Mouse (Mus musculus) small intestine, adult 2 months (tissue): Measurements from ENCODE around the gene Erlin1. TPM values are rescaled to one million over a fixed set of nuclear protein-coding genes. Genes with fewer than 3 reads are reported as not detected.

Source experiments
- H3K27ac ChIP-seq: fragments of 200-500 bp; 2 replicates; pipeline ENCODE4 v1.5.1; 2012; ENCODE audit warnings: low read depth, low read length, control low read depth, inconsistent platforms; ENCODE audit not compliant: insufficient read depth
- H3K27me3 ChIP-seq: fragments of 200-500 bp; 2 replicates; pipeline ENCODE4 v1.6.1; 2012; ENCODE audit warnings: mild to moderate bottlenecking, moderate library complexity, low read length, inconsistent platforms; ENCODE audit not compliant: control insufficient read depth, insufficient read depth
- H3K36me3 ChIP-seq: fragments of 200-500 bp; 2 replicates; pipeline ENCODE4 v1.6.1; 2012; ENCODE audit warnings: mild to moderate bottlenecking, low read length, control low read depth, inconsistent platforms; ENCODE audit not compliant: control insufficient read depth, insufficient read depth
- H3K4me1 ChIP-seq: fragments of 200-500 bp; 2 replicates; pipeline ENCODE4 v1.6.1; 2012; ENCODE audit warnings: low read length, inconsistent platforms, mixed read lengths; ENCODE audit not compliant: control insufficient read depth, insufficient read depth, insufficient read length
- H3K4me3 ChIP-seq: fragments of 200-500 bp; 2 replicates; pipeline ENCODE4 v1.5.1; 2012; ENCODE audit warnings: low read depth, mild to moderate bottlenecking, control low read depth, inconsistent platforms, low read length, moderate library complexity
- CTCF ChIP-seq: fragments of 200-500 bp; IDR thresholded peaks from 2 replicates; pipeline ENCODE4 v1.5.1; 2012; ENCODE audit warnings: low read depth, mild to moderate bottlenecking, control low read depth, inconsistent platforms, low read length, moderate library complexity, mixed read lengths; ENCODE audit not compliant: insufficient replicate concordance, insufficient read length; ENCODE audit errors: extremely low read depth
- POLR2A ChIP-seq: fragments of 200-500 bp; IDR thresholded peaks from 2 replicates; pipeline ENCODE4 v1.6.1; 2012; ENCODE audit warnings: low read depth, mild to moderate bottlenecking, control low read depth, inconsistent platforms, low read length, moderate library complexity
- WGBS: fragments of 180-500 bp; shearing (Covaris S2); methylation state at CpG from one replicate; pipeline ENCODE4 v1.1.7; 2018; 5-methylcytosine and 5-hydroxymethylcytosine counted together
- polyA plus RNA-seq: library from polyadenylated mRNA; depleted of rRNA; stranded (reverse); fragments of >200 nt; gene quantifications from 2 replicates; pipeline ENCODE4 v1.2.3, GENCODE M21; 2012

Gene Erlin1
- polyA plus RNA-seq, 1 experiment = 10.9 TPM

DNA sequence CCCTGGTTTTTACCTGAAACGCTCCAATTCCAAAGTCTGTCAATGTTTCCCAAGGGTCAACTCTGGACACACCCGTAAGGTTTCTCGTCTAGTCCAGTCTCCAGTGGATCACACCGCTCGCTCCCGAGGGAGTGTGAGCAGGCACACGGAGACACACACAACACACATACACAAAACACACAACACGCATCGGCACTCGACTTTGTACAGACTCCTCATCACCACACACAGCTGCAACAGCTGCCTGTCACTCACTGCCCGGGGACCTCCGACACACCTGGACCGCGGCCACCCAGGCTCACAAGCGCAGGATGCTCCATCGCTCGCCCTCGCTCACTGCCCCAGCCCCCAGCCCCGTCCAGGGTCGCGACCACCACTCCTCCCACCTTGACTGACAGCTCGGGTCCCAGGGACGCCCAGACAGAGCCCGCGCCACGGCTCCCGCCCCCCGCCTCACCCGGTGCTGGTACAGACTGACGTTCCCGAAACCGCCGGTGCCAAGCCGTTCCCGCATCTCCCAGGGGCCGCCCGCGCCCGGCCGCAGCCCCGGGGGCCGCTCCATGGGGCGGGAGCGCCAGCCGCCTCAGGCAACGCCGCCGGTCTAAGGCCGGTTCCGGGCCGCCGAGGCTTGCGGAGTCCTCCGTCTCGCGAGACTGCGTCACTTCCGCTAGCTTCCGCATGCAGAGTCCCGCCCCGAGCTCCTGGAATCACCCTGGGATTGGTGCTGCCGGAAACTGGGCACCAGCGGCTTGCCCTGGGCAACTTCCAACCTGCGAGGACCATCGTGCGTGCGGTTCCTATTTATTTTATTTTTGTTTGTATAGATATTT is 37.5 kb upstream of the Erlin1 start, which contains the start of gene Chuk:
Chuk (minus strand) TSS at position 650 of the 830 bp plus-strand sequence.
- Histone ChIP-seq H3K36me3 (peaks cover 4% of the 10 kb centered on the region), H3K4me1 (peaks cover 12% of the 10 kb centered on the region; the same call in 1 of the 2 replicates), H3K4me3 (peak within 1 kb of the TSS; percentile 77), H3K27ac (peak within 1 kb of the TSS; percentile 23), H3K27me3 (no peaks in the 10 kb centered on the region)
- WGBS = 1% methylated on average over 67 of the region's 67 CpGs
- TF ChIP-seq CTCF = no peak
- TF ChIP-seq POLR2A = peak; percentile 93

DNA sequence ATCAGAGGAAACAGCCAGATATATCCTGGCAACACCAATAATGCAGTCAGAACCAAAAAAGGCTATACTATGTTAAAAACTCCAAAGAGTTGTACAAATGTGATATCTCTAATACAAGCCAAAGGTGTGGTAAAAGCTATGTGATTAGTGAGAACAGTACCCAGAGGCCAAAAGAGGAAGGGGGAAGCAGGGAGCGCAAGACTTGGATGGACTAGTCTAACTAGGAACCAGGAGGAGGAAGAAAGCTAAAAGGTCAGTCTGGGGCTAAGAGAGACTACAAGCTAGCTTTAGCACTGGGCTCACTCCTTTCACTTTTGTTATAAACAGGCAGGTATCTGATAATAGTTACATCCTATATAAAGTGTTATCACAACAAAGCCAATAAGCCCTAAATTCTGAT is 34.8 kb upstream of the Erlin1 start:
- WGBS = 55% methylated on average over 1 of the region's 1 CpGs
- H3K36me3 ChIP-seq = peaks cover 15% of the 10 kb centered on the region
- no peak overlapping the region for H3K4me3 ChIP-seq
- H3K27me3 ChIP-seq = no peaks in the 10 kb centered on the region
- H3K27ac ChIP-seq = peak overlapping the region; percentile 36; the same call in 1 of the 2 replicates
- H3K4me1 ChIP-seq = peaks cover 8% of the 10 kb centered on the region; the same call in 1 of the 2 replicates
- TF ChIP-seq POLR2A (no peak), CTCF (no peak)

DNA sequence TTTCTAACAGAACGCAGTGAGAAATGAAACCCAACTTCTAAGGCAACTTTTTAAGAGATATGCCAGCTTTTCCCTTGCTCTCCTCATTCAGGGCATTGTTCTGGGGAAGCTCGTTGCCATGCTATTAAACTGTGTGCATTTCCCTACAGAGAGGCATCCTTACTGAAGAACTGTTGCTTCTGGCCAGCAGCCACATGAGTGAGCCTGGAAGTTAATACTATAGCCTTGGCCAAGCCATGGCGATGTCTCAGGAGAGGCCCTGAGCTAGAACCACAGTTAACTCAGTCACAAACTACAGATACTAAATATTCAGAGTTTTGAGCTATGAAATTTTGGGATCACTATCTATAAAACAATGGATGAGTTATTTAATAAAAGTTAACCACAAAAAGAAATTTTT is 33.4 kb upstream of the Erlin1 start:
- TF ChIP-seq POLR2A (no peak), CTCF (no peak)
- no peak overlapping the region for H3K4me3 ChIP-seq
- WGBS = 86% methylated on average over 3 of the region's 3 CpGs

DNA sequence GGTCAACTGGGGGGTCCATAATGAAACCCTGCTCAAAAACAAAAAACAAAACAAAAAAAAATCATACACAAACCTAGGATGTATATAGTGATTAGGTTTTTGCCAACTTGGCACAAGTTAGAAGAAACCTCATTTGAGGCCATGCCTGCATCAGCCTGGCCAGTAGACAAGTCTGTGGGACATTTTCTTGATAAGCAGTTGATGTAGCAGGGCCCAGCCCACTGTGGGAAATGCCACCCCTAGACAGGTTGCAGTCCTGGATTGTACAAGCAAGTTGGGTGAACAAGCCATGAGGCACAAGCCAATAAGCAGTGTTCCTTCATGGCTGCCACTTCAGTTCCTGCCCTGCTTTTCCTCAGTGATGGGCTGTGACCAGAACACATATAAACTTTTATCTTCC is 31.3 kb upstream of the Erlin1 start:
- Histone ChIP-seq H3K27me3 (no peaks in the 10 kb centered on the region), H3K27ac (no peak overlapping the region), H3K4me3 (no peak overlapping the region), H3K4me1 (peaks cover 3% of the 10 kb centered on the region; the same call in 1 of the 2 replicates), H3K36me3 (peaks cover 37% of the 10 kb centered on the region)
- no peak for TF ChIP-seq POLR2A
- no peak for TF ChIP-seq CTCF

More for the DNA sequence above, 33.4 kb upstream of the Erlin1 start:
- no peaks in the 10 kb centered on the region for H3K27me3 ChIP-seq
- H3K36me3 ChIP-seq = peaks cover 24% of the 10 kb centered on the region
- peaks cover 6% of the 10 kb centered on the region; the same call in 1 of the 2 replicates for H3K4me1 ChIP-seq
- no peak overlapping the region for H3K27ac ChIP-seq

DNA sequence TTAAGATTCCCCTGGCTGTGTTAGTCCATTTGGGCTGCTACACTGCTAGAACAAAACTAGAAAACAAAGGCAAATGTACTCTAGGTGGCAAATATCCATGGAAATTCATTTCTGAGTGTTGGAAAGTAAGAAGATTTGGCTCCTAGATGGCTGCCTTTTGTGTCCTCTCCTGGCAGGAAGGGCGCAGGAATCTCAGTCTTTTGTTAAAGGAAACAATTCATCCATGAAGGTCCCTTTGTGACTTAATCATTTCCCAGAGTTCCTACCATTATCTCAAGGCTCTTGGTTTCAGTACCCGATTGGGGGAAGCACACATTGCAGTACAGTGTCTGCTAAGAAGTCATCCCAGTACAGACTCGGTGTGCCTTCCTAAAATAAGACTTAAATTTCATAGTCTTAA is 16.7 kb upstream of the Erlin1 start:
- Histone ChIP-seq H3K36me3 (peaks cover 52% of the 10 kb centered on the region), H3K27ac (no peak overlapping the region), H3K4me1 (peaks cover 5% of the 10 kb centered on the region), H3K27me3 (no peaks in the 10 kb centered on the region), H3K4me3 (no peak overlapping the region)
- WGBS = 81% methylated on average over 3 of the region's 3 CpGs
- TF ChIP-seq CTCF (no peak), POLR2A (no peak)

DNA sequence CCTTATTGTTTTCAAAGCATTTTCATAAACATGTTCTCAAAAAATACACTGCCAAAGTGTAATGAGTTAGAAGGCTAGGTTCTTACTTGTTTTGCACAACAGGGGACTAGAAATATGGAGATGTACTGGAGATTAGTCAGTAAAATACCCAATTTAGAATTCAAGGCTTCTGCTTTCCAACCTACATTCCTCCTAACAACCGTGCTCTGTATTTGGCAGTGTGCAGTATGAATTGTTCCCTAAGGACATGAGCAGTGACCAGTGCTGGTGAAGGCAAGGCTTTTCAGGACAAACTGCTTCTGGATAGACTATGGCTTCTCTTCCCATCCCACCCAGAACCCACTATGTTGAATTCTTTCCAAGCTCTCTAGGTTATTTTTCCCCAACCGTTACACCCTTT is 11.3 kb upstream of the Erlin1 start:
- no peak for TF ChIP-seq POLR2A
- no peak for TF ChIP-seq CTCF
- Histone ChIP-seq H3K27ac (no peak overlapping the region), H3K36me3 (peaks cover 52% of the 10 kb centered on the region), H3K4me3 (no peak overlapping the region), H3K4me1 (no peaks in the 10 kb centered on the region), H3K27me3 (no peaks in the 10 kb centered on the region)
- 81% methylated on average over 2 of the region's 2 CpGs for WGBS

DNA sequence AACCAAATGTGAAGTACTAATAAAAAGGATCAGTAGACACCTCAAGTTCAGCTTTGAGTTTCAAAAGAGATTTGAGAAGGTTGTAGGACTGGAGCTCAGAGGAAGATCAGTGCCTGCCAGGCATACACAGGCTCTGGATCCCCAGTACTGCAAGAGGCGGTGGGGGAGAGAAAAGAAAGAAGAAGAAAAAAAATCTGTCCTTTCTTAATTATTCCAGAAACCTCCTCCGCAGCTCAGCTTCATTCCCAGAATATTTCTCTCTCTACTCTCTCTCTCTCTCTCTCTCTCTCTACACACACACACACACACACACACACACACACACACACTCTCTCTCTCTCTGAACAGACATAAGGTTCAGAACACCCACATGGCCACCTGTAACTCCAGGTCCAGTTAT is 10.4 kb upstream of the Erlin1 start:
- no peak overlapping the region for H3K4me3 ChIP-seq
- TF ChIP-seq CTCF (no peak), POLR2A (no peak)
- no peaks in the 10 kb centered on the region for H3K27me3 ChIP-seq
- no peaks in the 10 kb centered on the region for H3K4me1 ChIP-seq
- no peak overlapping the region for H3K27ac ChIP-seq
- WGBS = 90% methylated on average over 2 of the region's 2 CpGs
- peaks cover 56% of the 10 kb centered on the region for H3K36me3 ChIP-seq
